Mouse (Mus musculus) heart, adult 2 months (tissue): Measurements from ENCODE around the gene Mfsd4a.

ENCODE experiments used
- CTCF ChIP-seq: fragments of 200-600 bp; IDR thresholded peaks from 2 replicates; pipeline ENCODE4 v1.8.1; 2022; ENCODE audit warnings: antibody characterized with exemption, mild to moderate bottlenecking, moderate library complexity
- POLR2A ChIP-seq: fragments of 200-500 bp; IDR thresholded peaks from 2 replicates; pipeline ENCODE4 v1.6.1; 2011; ENCODE audit warnings: mild to moderate bottlenecking, low read depth, low read length, control low read depth; ENCODE audit not compliant: insufficient read depth

DNA sequence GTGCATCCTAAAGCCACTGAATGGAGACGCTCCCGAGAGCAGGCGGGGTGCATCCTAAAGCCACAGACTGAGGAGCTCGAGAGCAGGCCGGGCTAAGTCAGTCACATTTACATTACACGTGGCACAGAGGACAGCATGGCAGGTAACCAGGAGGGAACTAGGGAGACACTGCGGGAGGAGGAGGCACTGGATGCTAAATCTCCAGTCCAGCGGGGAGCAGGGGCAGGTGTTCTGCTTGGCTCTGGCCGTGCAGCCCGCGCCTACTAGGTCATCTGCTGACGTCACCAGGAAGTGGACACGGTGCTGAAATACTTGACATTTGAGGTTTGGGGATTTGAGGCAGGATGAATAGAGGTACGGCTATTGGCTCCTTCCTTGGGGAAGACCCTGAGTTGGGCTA lies 36.5 kb upstream of the Mfsd4a start:
- TF ChIP-seq POLR2A: no peak
- TF ChIP-seq CTCF: no peak
